Mouse (Mus musculus) lung, postnatal 0 days (tissue): ENCODE measurements around the gene Hif3a. TPM values are rescaled to one million over a fixed set of nuclear protein-coding genes. Genes with fewer than 3 reads are reported as not detected.
A peak's percentile ranks its signal among the peaks of the same experiment; 100 is the strongest.

ENCODE experiments used
- ATAC-seq: fragments of 200-750 bp; cut with Nextera tagmentation; 2 replicates; pipeline ENCODE4 v1.8.0; 2017; ENCODE audit warnings: moderate library complexity
- DNase-seq: peaks from one replicate; pipeline ENCODE4 v3.0.0-alpha.2; 2016; ENCODE audit warnings: low spot score
- H3K27ac ChIP-seq: fragments of 300-500 bp; sonication (generic); 2 replicates; pipeline ENCODE4 v1.5.1; 2014; ENCODE audit warnings: antibody characterized with exemption, mild to moderate bottlenecking, low read length, mixed read lengths
- H3K27me3 ChIP-seq: fragments of 300-500 bp; sonication (generic); replicated peaks from 2 replicates; pipeline ENCODE4 v1.6.1; 2014; ENCODE audit warnings: low read length, mixed read lengths; ENCODE audit not compliant: insufficient read depth
- H3K36me3 ChIP-seq: fragments of 300-500 bp; sonication (generic); 2 replicates; pipeline ENCODE4 v1.6.1; 2014; ENCODE audit warnings: low read length, mixed read lengths; ENCODE audit not compliant: insufficient read depth
- H3K4me1 ChIP-seq: fragments of 300-500 bp; sonication (generic); 2 replicates; pipeline ENCODE4 v1.6.1; 2014; ENCODE audit warnings: antibody characterized with exemption, low read depth, low read length, mixed read lengths; ENCODE audit not compliant: insufficient read depth
- H3K4me2 ChIP-seq: fragments of 300-500 bp; sonication (generic); replicated peaks from 2 replicates; pipeline ENCODE4 v1.6.1; 2014; ENCODE audit warnings: low read depth, mild to moderate bottlenecking, low read length, moderate library complexity, mixed read lengths
- H3K4me3 ChIP-seq: fragments of 300-500 bp; sonication (generic); 2 replicates; pipeline ENCODE4 v1.5.1; 2014; ENCODE audit warnings: low read depth, low read length
- H3K9ac ChIP-seq: fragments of 300-500 bp; sonication (generic); replicated peaks from 2 replicates; pipeline ENCODE4 v1.6.1; 2014; ENCODE audit warnings: low read depth, mild to moderate bottlenecking
- H3K9me3 ChIP-seq: fragments of 300-500 bp; sonication (generic); 2 replicates; pipeline ENCODE4 v1.6.1; 2016; ENCODE audit warnings: low read length, mixed read lengths
- CTCF ChIP-seq: IDR thresholded peaks from 2 replicates; pipeline ENCODE4 v1.5.1; 2016; ENCODE audit warnings: antibody characterized with exemption, mild to moderate bottlenecking
- EP300 ChIP-seq: IDR thresholded peaks from 2 replicates; pipeline ENCODE4 v1.6.1; 2016; ENCODE audit warnings: antibody characterized with exemption, mild to moderate bottlenecking, control low read depth
- WGBS: fragments of 180-500 bp; shearing (Covaris S2); extraction: QIAGEN DNeasy Blood & Tissue Kit; methylation state at CpG from one replicate; pipeline ENCODE4 v1.1.7; 2014; 5-methylcytosine and 5-hydroxymethylcytosine counted together
- polyA plus RNA-seq: library from polyadenylated mRNA; unstranded; fragments of >200 nt; fragmentation: Nextera tagmentation; extraction: Ambion mirVana; gene quantifications from 2 replicates; pipeline ENCODE4 v1.2.1, GENCODE M21; 2015

Gene Hif3a
- polyA plus RNA-seq, 1 experiment from 2014 or later = 8.2 TPM

DNA sequence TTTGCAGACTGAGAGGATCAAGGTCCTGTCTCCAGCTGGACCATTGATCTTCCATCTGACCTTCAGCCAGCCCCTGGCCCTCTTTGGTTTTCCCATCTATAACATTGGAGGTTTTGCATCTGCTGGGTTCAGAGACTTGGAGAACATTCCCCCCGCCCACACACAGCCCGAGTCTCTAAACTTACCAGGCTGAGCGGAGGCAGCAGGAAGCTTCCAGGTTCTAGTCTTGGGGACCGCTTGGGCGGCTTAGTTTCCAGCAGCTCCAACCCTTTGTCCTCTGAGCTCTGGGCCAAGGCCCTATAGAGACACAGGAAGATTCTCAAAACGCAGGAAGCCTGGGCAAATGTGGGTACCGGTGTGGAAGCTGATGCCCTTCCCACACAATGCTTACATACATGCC, 22.9 kb downstream of the Hif3a start:
- Histone ChIP-seq H3K4me3 (no peak overlapping the region), H3K4me2 (no peak overlapping the region), H3K9me3 (no peaks in the 10 kb centered on the region), H3K27me3 (no peaks in the 10 kb centered on the region), H3K27ac (no peak overlapping the region), H3K9ac (no peak overlapping the region), H3K4me1 (no peaks in the 10 kb centered on the region), H3K36me3 (peaks cover 79% of the 10 kb centered on the region)
- ATAC-seq = no peak
- WGBS = 91% methylated on average over 7 of the region's 7 CpGs
- no peak for DNase-seq
- TF ChIP-seq CTCF (no peak), EP300 (no peak)

DNA sequence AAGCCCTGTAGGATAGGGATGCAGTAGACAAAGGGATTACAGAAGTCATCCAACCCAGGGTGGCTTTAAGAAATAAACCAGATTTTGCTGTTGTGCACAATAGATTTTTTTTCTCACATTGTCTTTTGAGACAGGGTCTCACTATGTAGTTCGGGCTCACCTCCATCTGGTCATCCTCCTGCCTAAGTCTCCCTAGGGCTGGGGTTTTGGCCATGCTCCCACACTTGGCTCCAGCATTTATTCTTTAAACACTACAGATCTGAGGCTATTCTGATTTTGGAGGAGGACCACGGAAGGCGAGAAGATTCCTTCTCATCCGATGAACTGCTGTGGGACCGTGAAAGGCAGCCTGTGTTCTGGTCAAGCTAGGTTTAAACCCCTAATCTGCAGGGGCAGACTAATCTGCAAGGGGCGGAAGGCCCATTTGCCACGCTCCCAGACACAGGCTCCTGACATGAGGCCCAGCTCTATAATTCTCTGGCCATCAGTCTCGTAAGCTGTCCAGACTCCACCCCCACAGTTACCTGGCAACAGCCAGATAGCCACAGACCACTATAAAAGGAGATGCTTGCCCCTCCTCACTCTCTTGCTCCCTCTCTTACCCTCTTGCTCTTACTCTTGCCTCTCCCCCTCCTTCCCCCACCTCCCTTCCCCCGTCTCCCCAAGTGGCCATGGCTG, 24.1 kb downstream of the Hif3a start:
- no peaks in the 10 kb centered on the region for H3K4me1 ChIP-seq
- no peak for ATAC-seq
- no peak overlapping the region for H3K4me3 ChIP-seq
- no peak overlapping the region for H3K4me2 ChIP-seq
- H3K9me3 ChIP-seq = no peaks in the 10 kb centered on the region
- H3K9ac ChIP-seq = no peak overlapping the region
- H3K27me3 ChIP-seq = no peaks in the 10 kb centered on the region
- no peak for DNase-seq
- 68% methylated on average over 9 of the region's 9 CpGs for WGBS
- no peak for TF ChIP-seq EP300
- no peak for TF ChIP-seq CTCF
- peaks cover 79% of the 10 kb centered on the region for H3K36me3 ChIP-seq
- no peak overlapping the region for H3K27ac ChIP-seq

DNA sequence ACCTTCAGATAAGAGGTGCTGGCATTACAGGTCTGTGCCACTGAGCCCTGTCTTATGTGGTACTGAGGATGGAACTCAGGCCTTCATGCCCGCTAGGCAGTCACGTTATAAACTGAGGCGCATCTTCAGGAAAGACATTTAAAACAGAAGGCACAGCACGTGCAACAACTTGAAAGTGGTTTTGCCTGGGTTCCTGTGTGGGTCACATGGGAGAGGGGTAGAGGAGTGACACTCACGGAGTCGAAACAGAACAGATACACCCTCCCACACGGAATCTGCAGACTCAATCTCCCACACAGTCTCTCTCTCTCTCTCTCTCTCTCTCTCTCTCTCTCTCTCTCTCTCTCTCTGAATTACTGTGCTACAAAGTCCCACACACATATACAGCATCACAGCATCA, 32.0 kb downstream of the Hif3a start:
- DNase-seq (no peak), ATAC-seq (no peak)
- Histone ChIP-seq H3K4me3 (no peak overlapping the region), H3K9ac (no peak overlapping the region), H3K4me1 (peaks cover 10% of the 10 kb centered on the region), H3K4me2 (no peak overlapping the region), H3K36me3 (peaks cover 40% of the 10 kb centered on the region), H3K27ac (0 out of 2 replicates have a peak overlapping the region, but pooled peaks have one; percentile 10), H3K27me3 (no peaks in the 10 kb centered on the region), H3K9me3 (no peaks in the 10 kb centered on the region)
- TF ChIP-seq EP300 (no peak), CTCF (no peak)
- WGBS = 79% methylated on average over 7 of the region's 7 CpGs

DNA sequence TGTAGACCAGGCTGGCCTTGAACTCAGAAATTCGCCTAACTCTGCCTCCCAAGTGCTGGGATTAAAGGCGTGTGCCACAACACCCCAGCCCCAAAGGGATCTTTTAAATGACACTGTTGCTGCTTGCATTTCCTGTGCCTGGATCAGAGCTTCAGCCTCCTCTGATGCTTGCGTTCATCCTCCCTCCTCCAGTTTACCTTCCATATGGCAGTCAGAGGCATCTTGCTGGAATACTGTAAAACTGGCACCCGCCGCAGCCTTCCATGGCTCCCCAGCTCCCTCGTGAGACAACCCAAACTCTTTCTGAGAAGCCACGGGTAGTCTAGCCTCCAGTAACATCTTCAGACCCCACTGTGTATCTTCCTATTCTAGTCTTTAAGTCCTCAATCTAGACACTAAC, 33.3 kb downstream of the Hif3a start:
- no peak overlapping the region for H3K9ac ChIP-seq
- ATAC-seq (no peak), DNase-seq (no peak)
- H3K27me3 ChIP-seq = no peaks in the 10 kb centered on the region
- H3K9me3 ChIP-seq = no peaks in the 10 kb centered on the region
- TF ChIP-seq CTCF (no peak), EP300 (no peak)
- no peak overlapping the region for H3K4me2 ChIP-seq
- H3K36me3 ChIP-seq = peaks cover 27% of the 10 kb centered on the region; the same call in 1 of the 2 replicates
- WGBS = 72% methylated on average over 7 of the region's 7 CpGs
- H3K4me1 ChIP-seq = peaks cover 22% of the 10 kb centered on the region
- no peak overlapping the region for H3K4me3 ChIP-seq
- no peak overlapping the region for H3K27ac ChIP-seq

DNA sequence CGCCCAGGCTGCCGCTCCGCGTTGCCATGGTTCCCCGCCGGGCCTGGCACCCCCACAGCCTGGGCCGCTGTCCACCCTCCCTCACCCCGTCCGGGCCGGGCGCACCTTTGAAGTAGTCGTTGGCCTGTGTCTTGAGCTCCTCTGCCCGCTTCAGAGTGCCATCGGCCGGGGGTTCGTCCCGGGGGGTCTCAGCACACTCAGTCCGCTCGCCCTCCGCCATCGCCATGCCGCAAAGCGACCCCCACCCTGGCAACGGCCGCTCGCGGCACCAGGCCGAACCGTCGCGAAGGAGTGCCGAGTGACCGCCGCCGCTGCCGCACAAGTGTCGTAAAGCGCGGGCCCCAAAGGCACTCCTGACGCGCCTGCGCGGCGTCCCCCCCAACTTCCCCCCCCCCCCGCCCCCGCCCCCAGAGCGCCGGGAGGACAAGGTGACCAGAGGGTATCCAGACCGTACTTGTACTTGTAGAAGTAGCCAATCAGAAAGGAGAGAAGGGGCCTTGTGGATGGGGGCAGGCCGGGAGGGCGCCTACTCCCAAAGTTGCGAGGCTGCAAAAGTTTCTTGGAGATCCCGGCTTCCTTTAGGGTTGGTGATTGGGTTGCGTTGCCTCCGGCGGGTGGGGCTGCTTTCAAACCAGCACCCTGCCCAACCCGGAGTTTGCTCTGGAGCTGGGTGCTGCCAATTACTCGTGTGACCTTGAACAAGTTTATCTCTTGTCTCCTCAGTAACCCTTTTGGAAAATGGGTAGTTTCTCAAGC, 34.5 kb downstream of the Hif3a start, which contains the start of gene Ppp5c:
Gene Ppp5c, minus strand, starts transcription at position 337 of the 756 bp plus-strand sequence.
- Histone ChIP-seq H3K27ac (peak within 1 kb of the TSS; percentile 90), H3K4me3 (peak within 1 kb of the TSS; percentile 80), H3K9me3 (no peaks in the 10 kb centered on the region), H3K27me3 (no peaks in the 10 kb centered on the region), H3K36me3 (peaks cover 16% of the 10 kb centered on the region; the same call in 1 of the 2 replicates), H3K4me2 (peak within 1 kb of the TSS; percentile 77), H3K9ac (peak within 1 kb of the TSS; percentile 62), H3K4me1 (peaks cover 33% of the 10 kb centered on the region)
- 2% methylated on average over 55 of the region's 58 CpGs for WGBS
- peak; percentile 80 for ATAC-seq
- DNase-seq = peak; percentile 97
- TF ChIP-seq CTCF (no peak), EP300 (no peak)

DNA sequence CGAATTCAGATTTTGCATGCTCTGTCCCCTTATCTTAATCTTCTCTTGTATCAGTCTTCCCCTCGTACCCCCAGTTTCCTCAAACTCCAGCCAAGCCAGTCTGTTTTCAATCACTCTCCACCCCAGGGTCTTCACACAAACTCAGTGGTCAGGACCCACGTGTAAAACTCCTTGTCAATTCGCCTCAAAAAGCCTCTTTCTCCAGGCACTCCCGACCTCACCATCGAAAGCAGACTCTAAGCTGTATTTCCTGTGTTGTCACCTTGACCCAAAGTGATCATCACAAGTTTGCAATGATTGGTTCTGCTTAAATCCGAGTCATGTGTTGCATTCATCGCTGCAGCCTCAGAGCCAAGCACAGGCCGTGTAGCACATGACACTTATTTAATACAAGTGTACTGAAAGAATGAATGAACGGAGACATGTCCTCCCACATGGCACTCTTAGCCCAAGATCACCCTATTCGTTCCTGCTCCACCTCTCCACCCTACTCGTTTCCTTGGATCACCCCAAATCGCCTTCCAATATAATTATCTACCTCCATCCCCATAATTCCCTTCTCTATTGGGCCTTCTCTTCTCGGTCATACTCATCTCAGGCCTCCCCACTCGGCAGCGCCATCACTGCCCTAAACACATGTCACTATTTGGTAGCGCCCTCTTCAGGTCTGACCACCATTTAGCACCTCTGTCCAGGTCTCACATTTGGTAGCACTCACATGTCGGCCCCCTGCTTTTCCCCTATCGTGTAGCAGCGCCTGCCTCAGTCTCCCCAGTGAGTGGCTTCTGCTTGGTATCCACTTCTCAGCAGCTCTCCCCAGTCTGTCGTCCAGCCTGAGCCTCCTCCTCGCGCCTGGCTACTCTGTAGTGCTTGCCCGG, 35.3 kb downstream of the Hif3a start:
- WGBS = 3% methylated on average over 24 of the region's 24 CpGs
- peaks cover 33% of the 10 kb centered on the region for H3K4me1 ChIP-seq
- peak; percentile 85 for DNase-seq

More for the DNA sequence above, 35.3 kb downstream of the Hif3a start:
- H3K9me3 ChIP-seq = no peaks in the 10 kb centered on the region
- no peak for TF ChIP-seq EP300
- peak; percentile 80 for TF ChIP-seq CTCF
- peak overlapping the region; percentile 80 for H3K4me3 ChIP-seq
- H3K4me2 ChIP-seq = peak overlapping the region; percentile 77
- no peaks in the 10 kb centered on the region for H3K27me3 ChIP-seq
- peaks cover 15% of the 10 kb centered on the region; the same call in 1 of the 2 replicates for H3K36me3 ChIP-seq
- H3K9ac ChIP-seq = peak overlapping the region; percentile 62
- ATAC-seq = peak; percentile 52
- H3K27ac ChIP-seq = peak overlapping the region; percentile 90
